34 mouse cellular contexts compared by ENCODE assay signal in the genomic region with DNA sequence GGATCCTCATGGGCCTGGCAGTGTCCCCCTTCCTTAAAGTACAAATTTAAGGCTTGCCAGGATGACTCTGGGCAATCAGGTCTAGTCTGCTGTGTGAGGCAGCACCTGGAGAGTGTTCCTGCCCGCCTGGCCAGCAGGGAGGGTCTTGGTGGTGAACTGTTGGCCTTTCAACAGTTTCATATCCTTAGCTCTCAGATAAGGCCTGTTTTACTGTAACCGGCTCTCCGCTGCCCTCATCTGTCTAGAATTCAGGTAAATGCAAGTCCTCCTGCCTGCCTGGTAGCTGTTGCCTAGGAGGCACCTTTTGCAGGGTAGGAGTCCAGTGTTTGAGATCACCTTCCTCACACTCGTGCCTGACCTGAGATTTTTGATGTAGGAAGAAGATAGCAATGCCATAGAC. TPM values are rescaled to one million over a fixed set of nuclear protein-coding genes. Genes with fewer than 3 reads are reported as not detected.
DNase-seq lines count a peak whose midpoint lies in the region; ATAC-seq and TF ChIP-seq lines count a peak whose summit lies in the region.
"Had no signal": no experiment of that assay in that cellular context is flagged by ENCODE, and none has a peak within 500 bp of the region (broad histone marks: within the 10 kb centered on the region; RNA-seq: fewer than 3 reads in every experiment).

No protein-coding gene starts in this region.

- TF ChIP-seq CTCF in MEL (IDR thresholded peaks at IDR 0.05 in 2 of 3, conservative IDR thresholded peaks at IDR 0.05 in 1 of 3; ENCODE audit: control insufficient read depth in 1 of 3, insufficient read depth in 1 of 3, low read depth in 2 of 3, low read length in 3 of 3, poor library complexity in 1 of 3, severe bottlenecking in 1 of 3): no peak; a peak in 1 of 6 replicates
- TF ChIP-seq CTCF in forebrain, postnatal 0 days (IDR thresholded peaks at IDR 0.05; ENCODE audit: low read depth): no peak

- no peaks in the 10 kb centered on the region for H3K9me3 ChIP-seq in MEL (replicated peaks; ENCODE audit: insufficient read depth, low read length)
- H3K9me3 ChIP-seq in forebrain, postnatal 0 days (ENCODE audit: low read length): no peaks in the 10 kb centered on the region
- H3K9me3 ChIP-seq in forebrain, embryonic 14.5 days (replicated peaks; ENCODE audit: control insufficient read depth, low read length): no peaks in the 10 kb centered on the region
- H3K9me3 ChIP-seq: embryonic facial prominence, embryonic 12.5 days; forebrain, embryonic 10.5 days; heart, embryonic 10.5 days; heart, embryonic 15.5 days; stomach, embryonic 15.5 days had no signal

- no peak overlapping the region for H3K27ac ChIP-seq in MEL (ENCODE audit: control insufficient read depth, low read depth, low read length)
- H3K27ac ChIP-seq in forebrain, postnatal 0 days (ENCODE audit: low read depth, low read length): no peak overlapping the region
- no peak overlapping the region for H3K27ac ChIP-seq in forebrain, embryonic 14.5 days (ENCODE audit: low read depth, low read length)
- H3K27ac ChIP-seq: embryonic facial prominence, embryonic 12.5 days; forebrain, embryonic 10.5 days; heart, embryonic 10.5 days; heart, embryonic 15.5 days; liver, embryonic 14.5 days; stomach, embryonic 15.5 days had no signal

- H3K4me1 ChIP-seq in MEL (ENCODE audit: control insufficient read depth in 1 of 2, insufficient read depth in 2 of 2, low read length in 2 of 2): no peaks in the 10 kb centered on the region
- no peaks in the 10 kb centered on the region for H3K4me1 ChIP-seq in forebrain, postnatal 0 days (ENCODE audit: insufficient read depth)
- H3K4me1 ChIP-seq in forebrain, embryonic 14.5 days (ENCODE audit: control insufficient read depth, insufficient read depth, low read length): no peaks in the 10 kb centered on the region
- H3K4me1 ChIP-seq: embryonic facial prominence, embryonic 12.5 days; forebrain, embryonic 10.5 days; heart, embryonic 15.5 days; stomach, embryonic 15.5 days had no signal

- H3K36me3 ChIP-seq in MEL (ENCODE audit: control insufficient read depth in 1 of 2, insufficient read depth in 2 of 2, low read length in 2 of 2): peaks cover 0 to 7% of the 10 kb centered on the region in 2 experiments; a peak in 2 of 4 replicates
- no peaks in the 10 kb centered on the region for H3K36me3 ChIP-seq in splenic B cell, adult 2 months (ENCODE audit: control insufficient read depth, insufficient read depth, low read length, poor library complexity, severe bottlenecking)
- H3K36me3 ChIP-seq in forebrain, postnatal 0 days (ENCODE audit: insufficient read depth): peaks cover 20% of the 10 kb centered on the region
- H3K36me3 ChIP-seq in forebrain, embryonic 14.5 days (ENCODE audit: control insufficient read depth, insufficient read depth, low read length): peaks cover 7% of the 10 kb centered on the region; the same call in 1 of the 2 replicates

- H3K9ac ChIP-seq in MEL (ENCODE audit: control insufficient read depth, low read depth, low read length, poor library complexity, severe bottlenecking): no peak overlapping the region
- no peak overlapping the region for H3K9ac ChIP-seq in forebrain, postnatal 0 days
- no peak overlapping the region for H3K9ac ChIP-seq in forebrain, embryonic 14.5 days (ENCODE audit: low read length)
- H3K9ac ChIP-seq: embryonic facial prominence, embryonic 12.5 days; heart, embryonic 15.5 days; liver, embryonic 14.5 days; stomach, embryonic 15.5 days had no signal

- DNase-seq in spleen, postnatal 36 days (ENCODE audit: low spot score in 2 of 2): peak; percentile 41 to 45
- no peak for DNase-seq in spleen, adult 12 weeks (ENCODE audit: low spot score)
- DNase-seq in B cell, adult 2 months: peak; percentile 31 to 42
- DNase-seq in MEL (ENCODE audit: low read depth, low spot score): no peak
- DNase-seq in splenic B cell, adult 2 months (ENCODE audit: low read depth, low spot score): peak; percentile 61
- DNase-seq in lung, postnatal 4 days: no peak
- DNase-seq in forebrain, postnatal 0 days: no peak
- no peak for DNase-seq in forebrain, embryonic 14.5 days (ENCODE audit: low spot score)
- DNase-seq: adrenal gland, postnatal 10 days; cerebellum, adult 11 months; cerebellum, adult 9-11 months; embryo, embryonic 11 days; gastrocnemius, postnatal 14 days; heart, adult 11 months; kidney, adult 9 months; kidney, postnatal 10 days; layer of hippocampus, adult 9-11 months; liver; lung, adult 2 months; lung, postnatal 10 days; midbrain, embryonic 14.5 days; right cerebral cortex, postnatal 25 days; spleen, adult 18-20 months had no signal

- no peak for TF ChIP-seq RAD21 in MEL (IDR thresholded peaks at IDR 0.05; ENCODE audit: low read depth, low read length)

- no peaks in the 10 kb centered on the region for H3K79me2 ChIP-seq in MEL (ENCODE audit: control insufficient read depth, insufficient read depth, low read length, poor library complexity)

- ATAC-seq in forebrain, postnatal 0 days: no peak
- no peak for ATAC-seq in forebrain, embryonic 14.5 days
- ATAC-seq: hindbrain, embryonic 16.5 days had no signal

- TF ChIP-seq POLR2A in MEL (IDR thresholded peaks at IDR 0.05; ENCODE audit: control insufficient read depth in 1 of 2, insufficient read depth in 1 of 2, low read depth in 1 of 2, low read length in 2 of 2, poor library complexity in 1 of 2): no peak

- no peak for TF ChIP-seq EP300 in MEL (IDR thresholded peaks at IDR 0.05; ENCODE audit: low read depth in 1 of 2, low read length in 2 of 2)

- WGBS in forebrain, postnatal 0 days: 82% methylated on average over 4 of the region's 4 CpGs
- 83% methylated on average over 4 of the region's 4 CpGs for WGBS in forebrain, embryonic 14.5 days

- no peaks in the 10 kb centered on the region for H3K27me3 ChIP-seq in MEL (ENCODE audit: control insufficient read depth in 1 of 2, insufficient read depth in 2 of 2, low read length in 2 of 2)
- no peaks in the 10 kb centered on the region for H3K27me3 ChIP-seq in splenic B cell, adult 2 months (ENCODE audit: control insufficient read depth, insufficient read depth, low read length, poor library complexity, severe bottlenecking)
- H3K27me3 ChIP-seq in forebrain, postnatal 0 days (ENCODE audit: insufficient read depth, low read length): no peaks in the 10 kb centered on the region
- H3K27me3 ChIP-seq in forebrain, embryonic 14.5 days (replicated peaks; ENCODE audit: control insufficient read depth, insufficient read depth, low read length): no peaks in the 10 kb centered on the region
- H3K27me3 ChIP-seq: embryonic facial prominence, embryonic 12.5 days; heart, embryonic 15.5 days; stomach, embryonic 15.5 days had no signal

- no peak overlapping the region for H3K4me2 ChIP-seq in forebrain, postnatal 0 days (ENCODE audit: low read depth)
- H3K4me2 ChIP-seq in forebrain, embryonic 14.5 days (ENCODE audit: low read length): no peak overlapping the region
- H3K4me2 ChIP-seq: embryonic facial prominence, embryonic 12.5 days; heart, embryonic 15.5 days; stomach, embryonic 15.5 days had no signal

- no peak overlapping the region for H3K4me3 ChIP-seq in MEL (ENCODE audit: control insufficient read depth in 1 of 2, insufficient read depth in 1 of 2, low read depth in 2 of 2, low read length in 2 of 2)
- no peak overlapping the region for H3K4me3 ChIP-seq in forebrain, postnatal 0 days (ENCODE audit: low read depth, low read length)
- H3K4me3 ChIP-seq in forebrain, embryonic 14.5 days (ENCODE audit: low read depth, low read length): no peak overlapping the region
- H3K4me3 ChIP-seq: embryonic facial prominence, embryonic 12.5 days; forebrain, embryonic 10.5 days; heart, embryonic 10.5 days; heart, embryonic 15.5 days; stomach, embryonic 15.5 days had no signal

TF ChIP-seq in MEL, 35 proteins besides CTCF, POLR2A, EP300 and RAD21:
- TF ChIP-seq BHLHE40 (IDR thresholded peaks at IDR 0.05; ENCODE audit: borderline replicate concordance, low read depth, low read length) (no peak), SMC3 (IDR thresholded peaks at IDR 0.05; ENCODE audit: low read depth, low read length) (peak; percentile 19; the same call in 1 of the 2 replicates)

RNA-seq across cellular contexts. Expression of a gene that starts 18.4 kb away (rescaled TPM):
- total RNA-seq in MEL (2012; rRNA removed): 14.4 and 16.9 TPM in 2 replicates
- polyA plus RNA-seq in MEL (2012; ENCODE audit: insufficient read depth in 1 of 2, insufficient read length in 2 of 2, low read depth in 1 of 2, low replicate concordance in 2 of 2, missing spikeins in 1 of 2): 10 to 100 TPM; 50.2 to 59.3 TPM
- 11.4 and 16.0 TPM in 2 replicates for total RNA-seq in forebrain, postnatal 0 days (2014; rRNA removed)
- polyA plus RNA-seq in forebrain, postnatal 0 days (2015; fragmentation: Nextera tagmentation; extraction: Ambion mirVana): 0.93 and 1.9 TPM in 2 replicates
- 2.6 and 2.7 TPM in 2 replicates for polyA plus RNA-seq in forebrain, embryonic 14.5 days (2014; fragmentation: Nextera tagmentation; extraction: Ambion mirVana)

RNA-seq across cellular contexts. Expression of a gene that starts 28.5 kb away (rescaled TPM):
- 23.4 and 29.9 TPM in 2 replicates for total RNA-seq in MEL (2012; rRNA removed)
- polyA plus RNA-seq in MEL (2012; ENCODE audit: insufficient read depth in 1 of 2, insufficient read length in 2 of 2, low read depth in 1 of 2, low replicate concordance in 2 of 2, missing spikeins in 1 of 2): 10 to 100 TPM in 1 of 2 experiments, not detected in 1; 21.8 TPM
- 31.5 and 33.8 TPM in 2 replicates for total RNA-seq in forebrain, postnatal 0 days (2014; rRNA removed)
- polyA plus RNA-seq in forebrain, postnatal 0 days (2015; fragmentation: Nextera tagmentation; extraction: Ambion mirVana): 23.7 and 25.3 TPM in 2 replicates
- 21.6 and 22.2 TPM in 2 replicates for polyA plus RNA-seq in forebrain, embryonic 14.5 days (2014; fragmentation: Nextera tagmentation; extraction: Ambion mirVana)

RNA-seq across cellular contexts. Expression of a gene that starts 34.4 kb away (rescaled TPM):
- total RNA-seq in MEL (2012; rRNA removed): not detected in 2 replicates
- under 1 TPM in 1 of 2 experiments, not detected in 1; 0.14 TPM for polyA plus RNA-seq in MEL (2012; ENCODE audit: insufficient read depth in 1 of 2, insufficient read length in 2 of 2, low read depth in 1 of 2, low replicate concordance in 2 of 2, missing spikeins in 1 of 2)
- total RNA-seq in forebrain, postnatal 0 days (2014; rRNA removed): not detected in 2 replicates
- not detected in 2 replicates for polyA plus RNA-seq in forebrain, postnatal 0 days (2015; fragmentation: Nextera tagmentation; extraction: Ambion mirVana)
- not detected in 2 replicates for polyA plus RNA-seq in forebrain, embryonic 14.5 days (2014; fragmentation: Nextera tagmentation; extraction: Ambion mirVana)
- total RNA-seq: adrenal gland, postnatal 10 days; gastrocnemius, postnatal 14 days; heart, postnatal 25 days; left cerebral cortex, postnatal 10 days had no signal
- polyA plus RNA-seq: embryonic facial prominence, embryonic 12.5 days; forebrain, embryonic 10.5 days; heart, embryonic 10.5 days; heart, embryonic 15.5 days; hindbrain, embryonic 16.5 days; intestine, embryonic 14.5 days; limb, embryonic 11.5 days; liver, embryonic 14.5 days; lung, adult 2 months; midbrain, embryonic 14.5 days; stomach, embryonic 15.5 days had no signal

RNA-seq across cellular contexts. Expression of a gene that starts 49.1 kb away (rescaled TPM):
- 8.6 and 9.2 TPM in 2 replicates for total RNA-seq in MEL (2012; rRNA removed)
- 10 to 100 TPM in 1 of 2 experiments, not detected in 1; 11.9 TPM for polyA plus RNA-seq in MEL (2012; ENCODE audit: insufficient read depth in 1 of 2, insufficient read length in 2 of 2, low read depth in 1 of 2, low replicate concordance in 2 of 2, missing spikeins in 1 of 2)
- total RNA-seq in forebrain, postnatal 0 days (2014; rRNA removed): 14.3 and 17.8 TPM in 2 replicates
- polyA plus RNA-seq in forebrain, postnatal 0 days (2015; fragmentation: Nextera tagmentation; extraction: Ambion mirVana): 15.2 and 21.7 TPM in 2 replicates
- 18.4 and 20.3 TPM in 2 replicates for polyA plus RNA-seq in forebrain, embryonic 14.5 days (2014; fragmentation: Nextera tagmentation; extraction: Ambion mirVana)

Comparison
In these comparisons a context has a peak if more than half of its experiments do, and no peak if none do; other contexts are left out.
1. DNase-seq: peak in spleen, postnatal 36 days (2 of 2), B cell, adult 2 months (2 of 2) and splenic B cell, adult 2 months (single experiment); none in spleen, adult 12 weeks (single experiment), MEL (single experiment), lung, postnatal 4 days (0 of 2), forebrain, postnatal 0 days (single experiment) and forebrain, embryonic 14.5 days (single experiment).
2. RNA of a gene that starts 18.4 kb away (polyA plus RNA-seq): 50.2 to 59.3 TPM in MEL; 2.6 to 2.7 TPM in forebrain, embryonic 14.5 days and 0.93 to 1.9 TPM in forebrain, postnatal 0 days; every median in the first group is over 10 times any median in the second.